Mouse (Mus musculus) frontal cortex, adult 2 months (tissue): ENCODE measurements around the gene Ebi3. TPM values are rescaled to one million over a fixed set of nuclear protein-coding genes. Genes with fewer than 3 reads are reported as not detected.

Experiments used
- DNase-seq, 2 experiments: peaks; one replicate each; pipeline ENCODE4 v3.0.0; 2022; ENCODE audit warnings: low spot score in 1 of 2; ENCODE audit errors: extremely low spot score in 1 of 2
- polyA plus RNA-seq: library from polyadenylated mRNA; depleted of rRNA; stranded (reverse); fragments of >200 nt; gene quantifications from 2 replicates; pipeline ENCODE4 v1.2.3, GENCODE M21; 2012

Ebi3 gene
- polyA plus RNA-seq, 1 experiment: 2.0 TPM

DNA sequence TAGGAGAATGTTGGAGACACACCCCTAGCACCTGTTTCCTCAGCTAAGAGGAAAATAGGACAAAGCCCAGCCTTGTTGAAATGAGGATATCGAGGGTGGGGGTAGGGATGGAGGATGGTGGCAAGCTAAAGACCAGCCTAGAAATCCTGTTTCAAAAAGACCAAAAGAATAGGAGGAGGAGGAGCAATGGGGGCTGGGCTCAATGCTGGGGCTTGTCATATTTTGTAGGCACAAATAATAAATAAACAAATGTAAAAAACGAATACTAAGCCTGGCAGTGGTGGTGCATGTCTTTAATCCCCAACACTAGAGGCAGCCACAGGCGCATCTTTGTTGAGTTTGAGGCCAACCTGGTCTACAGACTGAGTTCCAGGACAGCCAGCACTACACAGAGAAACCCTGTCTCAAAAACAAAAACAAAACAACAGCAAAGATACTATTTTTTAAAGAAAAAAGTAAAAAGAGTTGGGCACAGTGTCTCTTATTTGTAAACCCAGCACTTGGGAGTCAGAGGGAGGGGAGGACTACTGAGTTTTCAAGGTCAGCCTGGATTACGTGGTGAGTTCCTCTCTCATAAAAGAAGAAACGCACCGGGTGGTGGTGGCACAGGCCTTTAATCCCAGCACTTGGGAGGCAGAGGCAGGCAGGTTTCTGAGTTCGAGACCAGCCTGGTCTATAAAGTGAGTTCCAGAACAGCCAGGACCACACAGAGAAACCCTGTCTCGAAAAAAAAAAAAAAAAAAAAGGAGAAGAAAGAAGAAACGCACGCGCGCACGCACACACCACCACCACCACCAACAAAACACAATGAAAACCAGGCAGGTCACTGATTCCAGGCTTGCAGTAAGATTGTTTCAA is 5.5 kb downstream of the Ebi3 start:
- DNase-seq: no peak

DNA sequence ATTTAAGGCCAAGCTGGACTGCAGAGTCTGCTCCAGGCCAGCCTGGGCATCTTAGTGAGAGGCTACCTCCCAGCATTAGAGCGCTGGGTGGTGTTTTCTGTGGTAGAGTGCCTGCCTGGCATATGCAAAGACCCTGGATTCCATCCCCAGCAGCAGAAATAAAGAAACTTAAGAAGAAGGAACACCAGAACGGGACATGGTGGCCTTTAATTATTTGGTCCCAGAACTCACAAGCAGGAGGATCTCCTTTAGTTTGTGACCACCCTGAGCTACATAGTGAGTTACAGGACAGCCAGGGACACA is 6.1 kb downstream of the Ebi3 start:
- no peak for DNase-seq

DNA sequence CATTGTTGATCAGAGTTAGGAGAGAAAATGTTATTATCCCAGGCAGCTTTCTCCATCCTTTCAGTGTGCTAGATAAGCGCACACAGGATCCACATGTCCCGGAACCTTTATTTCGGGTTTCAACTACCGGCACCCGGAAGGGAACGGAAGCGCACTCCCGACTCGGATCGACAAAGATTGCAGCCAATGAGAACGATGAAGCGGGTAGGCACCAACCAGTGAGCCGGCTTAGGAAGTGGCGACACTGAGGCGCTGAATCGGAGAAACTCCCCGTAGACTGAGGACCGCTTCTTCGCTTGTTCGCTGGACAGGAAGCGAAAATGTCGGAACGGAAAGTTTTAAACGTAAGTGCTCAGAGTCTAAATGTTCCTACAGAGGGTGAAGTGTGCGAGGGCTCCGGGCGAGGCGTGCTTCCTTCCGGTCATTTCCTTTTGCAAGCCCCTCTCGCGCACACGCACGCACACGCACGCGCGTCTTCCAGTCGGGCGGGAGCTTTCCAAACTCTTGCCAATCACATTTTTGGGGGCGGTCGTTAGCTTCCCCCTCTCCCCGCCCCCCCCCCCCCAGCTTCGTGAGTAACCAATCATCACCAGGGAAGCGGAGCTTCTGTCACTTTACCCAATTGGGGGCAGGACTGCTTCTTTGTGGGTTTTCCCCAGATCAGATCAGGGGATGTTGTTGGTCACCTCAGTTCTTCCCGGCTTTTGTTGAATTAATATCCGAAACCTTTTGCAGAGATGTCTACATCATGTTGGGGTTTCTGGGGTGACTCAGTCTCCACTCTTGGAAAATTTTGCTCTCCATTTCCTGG is 6.7 kb downstream of the Ebi3 start, which contains the start of gene Yju2:
Gene Yju2 (plus strand): TSS at position 182 of the 811 bp plus-strand sequence.
- peak; percentile 93 to 97 for DNase-seq

GRCm38 (mm10) chr17:55959946-55960740 is 7.7 kb downstream of the Ebi3 start:
- DNase-seq: no peak

GRCm38 (mm10) chr17:55960791-55961190 is 8.4 kb downstream of the Ebi3 start:
- no peak for DNase-seq

DNA sequence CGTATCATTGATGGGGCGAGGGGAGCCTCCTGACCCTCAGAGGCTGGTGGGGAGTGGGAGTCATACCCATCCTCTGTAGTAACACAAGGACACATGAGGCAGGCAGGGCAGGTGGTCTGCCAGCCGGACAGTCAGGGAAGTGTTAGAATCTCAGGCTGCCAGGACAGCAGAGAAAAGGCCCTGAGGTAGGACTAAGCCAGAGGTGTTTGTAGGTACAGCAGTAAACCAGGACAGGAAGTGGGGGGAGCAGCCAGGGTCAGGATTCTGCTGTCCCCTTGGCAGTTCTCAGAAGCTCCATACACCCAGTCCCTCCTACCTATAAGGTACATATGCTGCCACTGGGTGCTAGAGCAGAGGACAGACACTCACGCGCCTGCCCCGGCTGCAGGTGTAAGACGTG is 9.2 kb downstream of the Ebi3 start:
- DNase-seq: no peak

- no peak for DNase-seq
These were observed 10.7 kb downstream of the Ebi3 start for GRCm38 (mm10) chr17:55963171-55963570.

GRCm38 (mm10) chr17:55964496-55964895 is 12.1 kb downstream of the Ebi3 start:
- DNase-seq: no peak

- no peak for DNase-seq
These were observed 12.6 kb downstream of the Ebi3 start for GRCm38 (mm10) chr17:55964996-55965395.

DNA sequence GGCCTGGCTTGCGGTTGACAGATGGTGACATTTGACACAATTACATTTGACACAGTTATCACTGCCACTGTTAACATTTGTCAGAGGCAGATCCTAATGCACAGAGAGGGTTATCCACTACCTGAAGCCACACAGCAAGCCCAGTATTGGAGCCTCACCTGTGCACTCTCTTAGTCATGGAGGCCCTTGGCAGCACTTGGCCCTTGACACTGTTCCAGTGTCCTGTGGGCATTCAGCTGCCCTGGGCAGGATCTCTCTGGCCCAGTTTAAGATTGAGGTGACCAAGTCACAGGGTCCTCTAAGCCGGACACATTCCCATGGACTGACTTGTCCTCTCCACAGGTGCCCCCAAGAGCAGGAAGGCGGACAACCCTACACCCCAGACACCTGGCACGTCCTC is 14.7 kb downstream of the Ebi3 start:
- DNase-seq: no peak

GRCm38 (mm10) chr17:55968210-55968609 is 15.8 kb downstream of the Ebi3 start:
- DNase-seq: no peak

DNA sequence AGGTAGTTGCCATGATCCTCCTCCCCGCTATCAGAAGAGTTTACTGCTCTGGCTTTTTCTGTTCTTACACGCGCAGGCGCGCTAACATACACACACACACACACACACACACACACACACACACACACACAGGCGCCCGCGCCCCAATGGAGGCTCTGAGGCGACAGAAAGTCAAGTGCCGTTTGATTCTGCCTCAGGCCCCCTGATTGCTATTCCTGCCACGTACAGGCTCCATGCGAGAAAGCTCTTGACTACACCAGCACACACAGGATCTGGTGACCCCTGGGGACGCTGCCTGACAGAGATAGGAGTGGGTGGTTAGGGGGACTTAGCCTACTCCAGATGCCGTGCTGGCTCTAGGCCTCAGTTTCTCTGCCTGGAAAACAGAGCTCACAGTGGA is 17.1 kb downstream of the Ebi3 start:
- peak in 1 of 2 experiments; percentile 46 for DNase-seq

DNA sequence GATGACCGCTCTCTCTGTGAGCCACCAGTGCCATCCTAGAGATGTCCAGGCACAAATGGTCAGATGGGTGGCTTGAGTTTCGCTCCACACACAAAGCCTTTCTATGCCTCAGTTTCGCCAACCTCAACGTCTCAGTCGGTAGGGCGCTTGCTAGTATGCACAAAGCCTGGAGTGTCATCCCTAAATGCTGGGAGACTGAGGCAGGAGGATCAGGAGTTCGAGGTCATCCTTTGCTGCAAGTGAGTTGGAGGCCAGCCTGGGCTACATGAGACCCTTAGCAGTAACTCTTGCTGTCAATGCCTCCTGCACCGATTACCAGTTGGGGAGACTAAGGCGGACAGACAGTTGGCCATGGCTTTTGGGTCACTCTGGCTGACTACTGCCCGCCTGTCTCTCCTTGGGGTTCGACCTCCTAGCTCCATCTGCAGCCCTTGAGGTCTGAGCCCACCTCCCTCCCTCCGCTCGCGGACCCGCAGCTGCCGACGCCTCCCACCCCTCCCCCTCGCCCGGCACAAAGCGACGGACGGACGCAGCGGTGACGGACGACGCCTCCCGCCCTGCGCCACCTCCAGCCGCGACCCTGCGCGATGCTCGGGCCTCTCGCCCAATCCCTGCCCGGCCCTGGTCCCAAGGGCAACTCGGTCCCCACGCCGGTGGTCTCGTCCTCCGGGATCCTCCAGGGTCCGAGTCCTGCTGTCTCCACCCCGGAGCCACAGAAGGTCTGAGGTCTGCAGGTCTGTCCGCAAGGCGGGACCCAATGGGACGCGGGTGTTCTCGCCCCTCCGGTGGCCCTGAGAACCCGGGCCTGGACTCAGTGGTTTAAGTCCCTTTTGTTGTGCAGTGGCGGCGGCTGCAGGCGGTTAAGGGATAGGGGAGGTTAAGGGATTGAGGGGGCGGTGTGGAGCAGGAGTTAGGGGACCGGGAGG is 17.8 kb downstream of the Ebi3 start, which contains the start of gene Shd:
Gene Shd (plus strand): TSS at position 502 of the 926 bp plus-strand sequence.
- DNase-seq: peak in 1 of 2 experiments; percentile 38

GRCm38 (mm10) chr17:55971453-55971852 is 19.0 kb downstream of the Ebi3 start:
- no peak for DNase-seq

DNA sequence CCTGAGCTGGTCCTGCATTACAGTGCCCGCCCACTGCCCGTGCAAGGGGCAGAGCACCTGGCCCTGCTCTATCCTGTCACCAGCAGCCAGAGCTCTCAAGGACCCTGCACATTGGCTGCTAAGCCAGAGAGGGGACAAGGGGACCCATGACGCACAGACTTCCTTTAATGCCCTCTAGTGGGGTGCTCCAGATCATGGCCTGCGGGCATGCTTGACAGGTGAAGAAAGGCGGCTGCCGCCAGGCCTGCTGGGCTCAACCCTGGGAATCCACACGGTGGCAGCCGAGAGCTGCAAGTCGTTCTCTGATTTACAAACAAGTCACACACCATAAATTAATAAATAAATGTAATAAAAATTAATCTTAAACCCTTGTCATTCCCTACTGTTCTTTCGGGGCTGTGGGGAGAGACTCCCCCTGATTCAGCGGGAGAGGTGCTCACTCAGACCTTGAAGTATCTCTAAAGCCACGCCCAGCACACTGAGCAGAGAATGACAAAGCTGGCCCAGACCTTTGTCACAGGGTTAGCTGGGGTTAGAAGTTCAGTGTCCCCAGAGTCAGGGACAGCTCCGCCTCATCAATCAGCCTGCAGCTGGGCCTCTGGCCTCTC is 23.9 kb downstream of the Ebi3 start:
- peak in 1 of 2 experiments; percentile 81 for DNase-seq

- DNase-seq: no peak
These were observed 24.9 kb downstream of the Ebi3 start for GRCm38 (mm10) chr17:55977301-55977700.

GRCm38 (mm10) chr17:55986030-55986961 is 33.9 kb downstream of the Ebi3 start, which contains the start of gene Fsd1:
Gene Fsd1, plus strand, starts transcription at chr17:55986509.
- peak in 1 of 2 experiments; percentile 91 for DNase-seq

- DNase-seq: no peak
These were observed 37.9 kb downstream of the Ebi3 start for GRCm38 (mm10) chr17:55990278-55990898.
